Mouse (Mus musculus) CH12.LX (cell line): ENCODE data around the gene Agtpbp1. TPM values are rescaled to one million over a fixed set of nuclear protein-coding genes. Genes with fewer than 3 reads are reported as not detected.

Experiments used
- DNase-seq: peaks from one replicate; pipeline ENCODE4 v3.0.0-alpha.2; 2013; ENCODE audit errors: extremely low read depth
- H3K27ac ChIP-seq: 2 replicates; pipeline ENCODE4 v1.5.1; 2012; ENCODE audit warnings: low read depth, mild to moderate bottlenecking, control low read depth, moderate library complexity; ENCODE audit not compliant: insufficient read depth
- H3K27me3 ChIP-seq: replicated peaks from 2 replicates; pipeline ENCODE3; 2012; ENCODE audit warnings: inconsistent platforms
- H3K36me3 ChIP-seq, 2 experiments: replicated peaks in 1 of 2; 2 replicates each; pipeline versions ENCODE3 to v1.6.1; 2012; ENCODE audit warnings: inconsistent platforms in 1 of 2, low read length in 1 of 2, mild to moderate bottlenecking in 1 of 2, mixed read lengths in 1 of 2, moderate library complexity in 1 of 2; ENCODE audit not compliant: control insufficient read depth in 1 of 2, insufficient read depth in 1 of 2
- H3K4me1 ChIP-seq, 2 experiments: 2 replicates each; pipeline ENCODE4 v1.6.1; 2012; ENCODE audit warnings: inconsistent platforms in 1 of 2, moderate library complexity in 1 of 2; ENCODE audit not compliant: insufficient read depth in 2 of 2, control insufficient read depth in 1 of 2
- H3K4me2 ChIP-seq: 2 replicates; pipeline ENCODE4 v1.6.1; 2012; ENCODE audit warnings: low read depth, mild to moderate bottlenecking, control low read depth; ENCODE audit not compliant: poor library complexity, insufficient read depth, severe bottlenecking
- H3K4me3 ChIP-seq, 3 experiments: fragments of 150-350 bp in 1 of 3; sonication (generic) in 1 of 3; replicated peaks in 1 of 3; 2 replicates each; pipeline versions ENCODE3 to v1.5.1; 2011 to 2012; ENCODE audit warnings: low read depth in 2 of 3, low read length in 2 of 3, mild to moderate bottlenecking in 2 of 3, moderate library complexity in 2 of 3, control low read depth in 1 of 3, improper control_type of control experiment in 1 of 3, inconsistent platforms in 1 of 3, mixed read lengths in 1 of 3; ENCODE audit not compliant: poor library complexity in 1 of 3
- H3K79me2 ChIP-seq: replicated peaks from 2 replicates; pipeline ENCODE4 v1.6.1; 2012; ENCODE audit warnings: mild to moderate bottlenecking, moderate library complexity; ENCODE audit not compliant: control insufficient read depth, poor library complexity, insufficient read depth, severe bottlenecking; ENCODE audit errors: extremely low read depth
- H3K9ac ChIP-seq: 2 replicates; pipeline ENCODE4 v1.6.1; 2012; ENCODE audit warnings: low read depth, mild to moderate bottlenecking, control low read depth, moderate library complexity; ENCODE audit not compliant: insufficient read depth
- H3K9me3 ChIP-seq: replicated peaks from 2 replicates; pipeline ENCODE3; 2012; ENCODE audit warnings: low read length, inconsistent platforms, mixed read lengths
- BHLHE40 ChIP-seq: IDR thresholded peaks from 2 replicates; pipeline ENCODE4 v1.6.1; 2011; ENCODE audit warnings: mild to moderate bottlenecking, low read depth, low read length, improper control_type of control experiment
- CHD1 ChIP-seq: IDR thresholded peaks from 2 replicates; pipeline ENCODE4 v1.6.1; 2012; ENCODE audit warnings: low read depth, low read length, improper control_type of control experiment, inconsistent platforms
- HCFC1 ChIP-seq: IDR thresholded peaks from 2 replicates; pipeline ENCODE4 v1.6.1; 2012; ENCODE audit warnings: low read depth, mild to moderate bottlenecking, inconsistent platforms, low read length, improper control_type of control experiment
- IRF4 ChIP-seq: IDR thresholded peaks from 2 replicates; pipeline ENCODE4 v1.6.1; 2014; ENCODE audit warnings: low read depth, mild to moderate bottlenecking, inconsistent platforms, low read length, improper control_type of control experiment
- JUN ChIP-seq: IDR thresholded peaks from 2 replicates; pipeline ENCODE4 v1.6.1; 2011; ENCODE audit warnings: low read depth, mild to moderate bottlenecking, low read length, improper control_type of control experiment, moderate library complexity; ENCODE audit not compliant: insufficient read depth
- MAFK ChIP-seq: IDR thresholded peaks from 2 replicates; pipeline ENCODE4 v1.6.1; 2011; ENCODE audit warnings: low read length, improper control_type of control experiment; ENCODE audit not compliant: insufficient replicate concordance
- MEF2A ChIP-seq: IDR thresholded peaks from 2 replicates; pipeline ENCODE4 v1.6.1; 2014; ENCODE audit warnings: low read depth, mild to moderate bottlenecking, inconsistent platforms, low read length, improper control_type of control experiment, borderline replicate concordance
- NRF1 ChIP-seq: IDR thresholded peaks from 2 replicates; pipeline ENCODE4 v1.6.1; 2014; ENCODE audit warnings: low read depth, mild to moderate bottlenecking, inconsistent platforms, low read length, improper control_type of control experiment, moderate library complexity
- PAX5 ChIP-seq: IDR thresholded peaks from 2 replicates; pipeline ENCODE4 v1.6.1; 2012; ENCODE audit warnings: low read length, inconsistent platforms, mixed read lengths
- SMC3 ChIP-seq: IDR thresholded peaks from 2 replicates; pipeline ENCODE4 v1.6.1; 2011; ENCODE audit warnings: low read depth, low read length, improper control_type of control experiment
- TBP ChIP-seq: conservative IDR thresholded peaks from 2 replicates; pipeline ENCODE4 v1.6.1; 2011; ENCODE audit warnings: low read depth, low read length, improper control_type of control experiment
- UBTF ChIP-seq: IDR thresholded peaks from 2 replicates; pipeline ENCODE4 v1.6.1; 2012; ENCODE audit warnings: low read depth, mild to moderate bottlenecking, inconsistent platforms, low read length, improper control_type of control experiment, moderate library complexity
- ZKSCAN1 ChIP-seq: IDR thresholded peaks from 2 replicates; pipeline ENCODE4 v1.6.1; 2012; ENCODE audit warnings: low read depth, inconsistent platforms, low read length, improper control_type of control experiment, borderline replicate concordance
- ZMIZ1 ChIP-seq: IDR thresholded peaks from 2 replicates; pipeline ENCODE4 v1.6.1; 2012; ENCODE audit warnings: low read depth, mild to moderate bottlenecking, inconsistent platforms, low read length, improper control_type of control experiment
- ZNF384 ChIP-seq: IDR thresholded peaks from 2 replicates; pipeline ENCODE4 v1.6.1; 2012; ENCODE audit warnings: low read depth, low read length, improper control_type of control experiment, inconsistent platforms
- dilution Hi-C: fragments of 300-500 bp; cut with MboI; formaldehyde crosslinking; loops from 2 replicates; pipeline ENCODE4 v1.14.3; 2020; ENCODE audit warnings: low sequenced_read_pairs; ENCODE audit not compliant: extremely low pct_unique_long_range_greater_than_20kb, extremely low pct_ligation_motif_present
- in situ Hi-C: fragments of 300-500 bp; cut with MboI; formaldehyde crosslinking; loops from 3 replicates; pipeline ENCODE4 v1.14.3; 2019; ENCODE audit warnings: low sequenced_read_pairs, low pct_ligation_motif_present, low pct_unique_long_range_greater_than_20kb, mixed read lengths
- polyA plus RNA-seq: library from polyadenylated mRNA; unstranded; fragments of >175 nt; gene quantifications from 2 replicates; pipeline ENCODE4 v1.2.1, GENCODE M21; 2012; ENCODE audit warnings: low read depth; ENCODE audit not compliant: insufficient read length
- total RNA-seq, 2 experiments: library from RNA; depleted of rRNA; stranded (reverse); fragments of 300-350 nt in 1 of 2; fragments of >200 nt in 1 of 2; gene quantifications; 2 replicates each; pipeline ENCODE4 v1.2.3; 2012 to 2014

The Agtpbp1 gene
- total and polyA plus RNA-seq, 3 experiments, result 15.7 to 21.5 (median 19.5) TPM

GRCm38 (mm10) chr13:59609885-59610284, 24.9 kb upstream of the Agtpbp1 start:
- peak; percentile 93 for TF ChIP-seq MAFK
- TF ChIP-seq ZNF384, result no peak
- TF ChIP-seq IRF4, result no peak
- H3K36me3 ChIP-seq, result peaks cover 49 to 91% of the 10 kb centered on the region in 2 experiments
- no peak overlapping the region for H3K9ac ChIP-seq
- in situ Hi-C loops, result no loop called here
- H3K4me1 ChIP-seq, result no peaks in the 10 kb centered on the region
- no peak overlapping the region for H3K4me3 ChIP-seq
- H3K27ac ChIP-seq, result no peak overlapping the region
- no peaks in the 10 kb centered on the region for H3K79me2 ChIP-seq
- no peaks in the 10 kb centered on the region for H3K9me3 ChIP-seq
- dilution Hi-C loops, result no loop called here
- no peaks in the 10 kb centered on the region for H3K27me3 ChIP-seq
- no peak overlapping the region for H3K4me2 ChIP-seq
- no peak for DNase-seq

- H3K4me3 ChIP-seq, result no peak overlapping the region
- no peak for DNase-seq
- H3K79me2 ChIP-seq, result no peaks in the 10 kb centered on the region
- no peaks in the 10 kb centered on the region for H3K27me3 ChIP-seq
- H3K9ac ChIP-seq, result no peak overlapping the region
- H3K4me1 ChIP-seq, result peaks cover 0 to 6% of the 10 kb centered on the region in 2 experiments; a peak in 1 of 4 replicates
- in situ Hi-C loops (no loop called here), dilution Hi-C loops (no loop called here)
- TF ChIP-seq PAX5, result no peak
- no peak overlapping the region for H3K4me2 ChIP-seq
- H3K9me3 ChIP-seq, result no peaks in the 10 kb centered on the region
- no peak overlapping the region for H3K27ac ChIP-seq
- H3K36me3 ChIP-seq, result peaks cover 59 to 93% of the 10 kb centered on the region in 2 experiments
Measured at GRCm38 (mm10) chr13:59605221-59605922, 20.3 kb upstream of the Agtpbp1 start.

- dilution Hi-C loops, result no loop called here
- peaks cover 0 to 6% of the 10 kb centered on the region in 2 experiments; a peak in 1 of 4 replicates for H3K4me1 ChIP-seq
- DNase-seq, result no peak
- H3K36me3 ChIP-seq, result peaks cover 61 to 93% of the 10 kb centered on the region in 2 experiments
- in situ Hi-C loops, result no loop called here
- H3K79me2 ChIP-seq, result no peaks in the 10 kb centered on the region
- no peak overlapping the region for H3K9ac ChIP-seq
- no peak overlapping the region for H3K4me3 ChIP-seq
- H3K27ac ChIP-seq, result no peak overlapping the region
- no peaks in the 10 kb centered on the region for H3K27me3 ChIP-seq
- H3K9me3 ChIP-seq, result no peaks in the 10 kb centered on the region
- no peak for TF ChIP-seq MEF2A
- no peak for TF ChIP-seq HCFC1
- no peak for TF ChIP-seq TBP
- TF ChIP-seq ZKSCAN1, result no peak
- TF ChIP-seq NRF1, result no peak
- TF ChIP-seq JUN, result no peak
- TF ChIP-seq SMC3, result no peak
- TF ChIP-seq ZMIZ1, result no peak
- no peak for TF ChIP-seq CHD1
- no peak for TF ChIP-seq UBTF
- TF ChIP-seq BHLHE40, result no peak
- H3K4me2 ChIP-seq, result no peak overlapping the region
Measured at GRCm38 (mm10) chr13:59604511-59604910, 19.5 kb upstream of the Agtpbp1 start.
